Mouse (Mus musculus): ENCODE measurements at regions not wholly inside any gene's neighbourhood (a gene's known extent, or its start where the extent isn't known, plus 50 kb on each side); places are given as distances from the start of the nearest gene placed in this dataset.
A peak's percentile ranks its signal among the peaks of the same experiment; 100 is the strongest.

GRCm38 (mm10) chr2:50888992-50889391 is 259.9 kb downstream of the Rnd3 start:
- Histone ChIP-seq H3K27ac (replicated peaks in 1 of 2; ENCODE audit: control insufficient read depth in 1 of 2, insufficient read depth in 1 of 2, low read depth in 2 of 2, low read length in 2 of 2) (no peak overlapping the region), H3K4me1 (ENCODE audit: control insufficient read depth in 2 of 2, insufficient read depth in 2 of 2, low read length in 2 of 2) (peaks cover 0 to 4% of the 10 kb centered on the region in 2 experiments; a peak in 1 of 4 replicates), H3K36me3 (ENCODE audit: control insufficient read depth, insufficient read depth, low read length) (no peaks in the 10 kb centered on the region), H3K4me3 (ENCODE audit: control insufficient read depth in 1 of 2, insufficient read depth in 1 of 2, low read depth in 1 of 2, low read length in 2 of 2) (no peak overlapping the region), H3K4me2 (ENCODE audit: low read length) (no peak overlapping the region), H3K9me3 (ENCODE audit: control insufficient read depth, low read length) (no peaks in the 10 kb centered on the region), H3K27me3 (ENCODE audit: control insufficient read depth, insufficient read depth, low read length) (no peaks in the 10 kb centered on the region), H3K9ac (ENCODE audit: low read length) (no peak overlapping the region)
- ATAC-seq (ENCODE audit: insufficient number of reproducible peaks, insufficient read depth, low FRiP score, low read depth), result no peak
- 73% methylated on average over 5 of the region's 5 CpGs for WGBS

- no peak for ATAC-seq (ENCODE audit: insufficient number of reproducible peaks, insufficient read depth, low FRiP score, low read depth)
- Histone ChIP-seq H3K27ac (replicated peaks in 1 of 2; ENCODE audit: control insufficient read depth in 1 of 2, insufficient read depth in 1 of 2, low read depth in 2 of 2, low read length in 2 of 2) (no peak overlapping the region), H3K9ac (ENCODE audit: low read length) (no peak overlapping the region), H3K4me3 (ENCODE audit: control insufficient read depth in 1 of 2, insufficient read depth in 1 of 2, low read depth in 1 of 2, low read length in 2 of 2) (no peak overlapping the region), H3K9me3 (ENCODE audit: control insufficient read depth, low read length) (no peaks in the 10 kb centered on the region), H3K27me3 (ENCODE audit: control insufficient read depth, insufficient read depth, low read length) (no peaks in the 10 kb centered on the region), H3K4me2 (ENCODE audit: low read length) (no peak overlapping the region), H3K4me1 (ENCODE audit: control insufficient read depth in 2 of 2, insufficient read depth in 2 of 2, low read length in 2 of 2) (peaks cover 0 to 4% of the 10 kb centered on the region in 2 experiments; a peak in 1 of 4 replicates), H3K36me3 (ENCODE audit: control insufficient read depth, insufficient read depth, low read length) (no peaks in the 10 kb centered on the region)
- WGBS, result 86% methylated on average over 4 of the region's 4 CpGs
These were observed 261.0 kb downstream of the Rnd3 start for GRCm38 (mm10) chr2:50887954-50888353.

DNA sequence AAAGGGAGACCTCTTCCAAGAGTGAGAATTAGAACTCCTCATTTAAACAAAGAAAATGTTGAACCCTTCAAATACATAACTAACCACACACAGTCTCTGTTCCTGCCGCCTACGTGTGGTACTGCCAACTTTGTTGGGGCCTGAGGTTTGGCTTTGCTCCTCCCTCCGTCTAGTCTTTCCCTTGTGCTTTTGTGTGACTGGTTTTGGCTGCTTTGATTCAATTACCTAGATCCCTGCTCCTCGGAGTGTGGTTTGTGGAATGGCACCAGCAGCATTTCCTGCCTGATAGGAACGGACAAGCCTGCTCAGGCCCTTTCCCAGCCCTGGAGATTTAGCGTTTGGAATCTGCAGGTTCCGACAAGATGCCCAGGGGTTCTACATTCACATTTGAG is 263.0 kb downstream of the Rnd3 start:
- Histone ChIP-seq H3K4me3 (ENCODE audit: control insufficient read depth in 1 of 2, insufficient read depth in 1 of 2, low read depth in 1 of 2, low read length in 2 of 2) (no peak overlapping the region), H3K4me1 (ENCODE audit: control insufficient read depth in 2 of 2, insufficient read depth in 2 of 2, low read length in 2 of 2) (peaks cover 3 to 12% of the 10 kb centered on the region in 2 experiments; a peak in 3 of 4 replicates), H3K27me3 (ENCODE audit: control insufficient read depth, insufficient read depth, low read length) (no peaks in the 10 kb centered on the region), H3K9me3 (ENCODE audit: control insufficient read depth, low read length) (no peaks in the 10 kb centered on the region), H3K9ac (ENCODE audit: low read length) (no peak overlapping the region), H3K4me2 (ENCODE audit: low read length) (no peak overlapping the region), H3K36me3 (ENCODE audit: control insufficient read depth, insufficient read depth, low read length) (no peaks in the 10 kb centered on the region), H3K27ac (replicated peaks in 1 of 2; ENCODE audit: control insufficient read depth in 1 of 2, insufficient read depth in 1 of 2, low read depth in 2 of 2, low read length in 2 of 2) (no peak overlapping the region)
- ATAC-seq (ENCODE audit: insufficient number of reproducible peaks, insufficient read depth, low FRiP score, low read depth), result no peak
- 27% methylated on average over 7 of the region's 7 CpGs for WGBS

DNA sequence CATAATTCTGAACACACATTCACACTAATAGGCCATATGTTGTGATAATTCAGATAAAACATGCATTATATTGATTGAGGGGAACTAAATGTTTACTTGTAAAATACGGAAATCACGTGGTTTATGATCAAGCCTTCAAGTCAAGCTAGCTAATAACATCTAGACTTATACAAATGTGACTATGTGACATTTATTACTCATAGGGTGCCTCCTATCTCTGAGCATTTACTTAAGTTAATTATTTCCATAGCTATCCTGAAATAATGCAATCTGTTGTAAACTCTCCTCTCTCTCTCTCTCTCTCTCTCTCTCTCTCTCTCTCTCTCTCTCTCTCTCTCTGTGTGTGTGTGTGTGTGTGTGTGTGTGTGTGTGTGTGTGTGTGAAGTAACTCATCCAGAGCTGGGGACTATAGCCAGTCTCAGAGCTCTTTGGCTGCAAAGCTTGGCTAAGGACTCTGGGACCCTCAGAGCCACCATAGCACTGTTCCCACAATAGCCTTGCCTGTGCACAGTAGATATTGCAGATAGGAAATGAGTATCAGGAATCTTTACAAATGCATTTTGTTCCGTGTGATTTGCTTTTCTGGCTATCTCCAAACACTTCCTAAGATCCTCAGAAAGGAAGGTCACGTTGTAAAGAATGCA is 263.5 kb downstream of the Rnd3 start:
- H3K4me3 ChIP-seq (ENCODE audit: control insufficient read depth in 1 of 2, insufficient read depth in 1 of 2, low read depth in 1 of 2, low read length in 2 of 2), result no peak overlapping the region
- no peak for ATAC-seq (ENCODE audit: insufficient number of reproducible peaks, insufficient read depth, low FRiP score, low read depth)
- no peak overlapping the region for H3K27ac ChIP-seq (replicated peaks in 1 of 2; ENCODE audit: control insufficient read depth in 1 of 2, insufficient read depth in 1 of 2, low read depth in 2 of 2, low read length in 2 of 2)
- no peaks in the 10 kb centered on the region for H3K36me3 ChIP-seq (ENCODE audit: control insufficient read depth, insufficient read depth, low read length)
- H3K9me3 ChIP-seq (ENCODE audit: control insufficient read depth, low read length), result no peaks in the 10 kb centered on the region
- no peak overlapping the region for H3K9ac ChIP-seq (ENCODE audit: low read length)
- no peak overlapping the region for H3K4me2 ChIP-seq (ENCODE audit: low read length)
- no peaks in the 10 kb centered on the region for H3K27me3 ChIP-seq (ENCODE audit: control insufficient read depth, insufficient read depth, low read length)
- peaks cover 3 to 17% of the 10 kb centered on the region in 2 experiments for H3K4me1 ChIP-seq (ENCODE audit: control insufficient read depth in 2 of 2, insufficient read depth in 2 of 2, low read length in 2 of 2)
- 71% methylated on average over 4 of the region's 4 CpGs for WGBS

- Histone ChIP-seq H3K4me2 (ENCODE audit: low read length) (no peak overlapping the region), H3K9me3 (ENCODE audit: control insufficient read depth, low read length) (no peaks in the 10 kb centered on the region), H3K9ac (ENCODE audit: low read length) (no peak overlapping the region), H3K27me3 (ENCODE audit: control insufficient read depth, insufficient read depth, low read length) (no peaks in the 10 kb centered on the region), H3K27ac (replicated peaks in 1 of 2; ENCODE audit: control insufficient read depth in 1 of 2, insufficient read depth in 1 of 2, low read depth in 2 of 2, low read length in 2 of 2) (no peak overlapping the region), H3K36me3 (ENCODE audit: control insufficient read depth, insufficient read depth, low read length) (no peaks in the 10 kb centered on the region), H3K4me1 (ENCODE audit: control insufficient read depth in 2 of 2, insufficient read depth in 2 of 2, low read length in 2 of 2) (peaks cover 3 to 20% of the 10 kb centered on the region in 2 experiments), H3K4me3 (ENCODE audit: control insufficient read depth in 1 of 2, insufficient read depth in 1 of 2, low read depth in 1 of 2, low read length in 2 of 2) (no peak overlapping the region)
- ATAC-seq (ENCODE audit: insufficient number of reproducible peaks, insufficient read depth, low FRiP score, low read depth), result no peak
- WGBS, result 79% methylated on average over 4 of the region's 4 CpGs
These were observed 267.3 kb downstream of the Rnd3 start for GRCm38 (mm10) chr2:50881514-50882038.

- Histone ChIP-seq H3K9ac (ENCODE audit: low read length) (no peak overlapping the region), H3K36me3 (ENCODE audit: control insufficient read depth, insufficient read depth, low read length) (no peaks in the 10 kb centered on the region), H3K4me3 (ENCODE audit: control insufficient read depth in 1 of 2, insufficient read depth in 1 of 2, low read depth in 1 of 2, low read length in 2 of 2) (no peak overlapping the region), H3K4me2 (ENCODE audit: low read length) (no peak overlapping the region), H3K27me3 (ENCODE audit: control insufficient read depth, insufficient read depth, low read length) (no peaks in the 10 kb centered on the region), H3K9me3 (ENCODE audit: control insufficient read depth, low read length) (no peaks in the 10 kb centered on the region), H3K27ac (replicated peaks in 1 of 2; ENCODE audit: control insufficient read depth in 1 of 2, insufficient read depth in 1 of 2, low read depth in 2 of 2, low read length in 2 of 2) (peak overlapping the region in 1 of 2 experiments; percentile 25; a peak in 1 of 4 replicates), H3K4me1 (ENCODE audit: control insufficient read depth in 2 of 2, insufficient read depth in 2 of 2, low read length in 2 of 2) (peaks cover 3 to 17% of the 10 kb centered on the region in 2 experiments)
- 34% methylated on average over 4 of the region's 4 CpGs for WGBS
- ATAC-seq (ENCODE audit: insufficient number of reproducible peaks, insufficient read depth, low FRiP score, low read depth), result no peak
These were observed 268.1 kb downstream of the Rnd3 start for GRCm38 (mm10) chr2:50880806-50881205.

- Histone ChIP-seq H3K36me3 (ENCODE audit: control insufficient read depth, insufficient read depth, low read length) (no peaks in the 10 kb centered on the region), H3K9me3 (ENCODE audit: control insufficient read depth, low read length) (no peaks in the 10 kb centered on the region), H3K27me3 (ENCODE audit: control insufficient read depth, insufficient read depth, low read length) (no peaks in the 10 kb centered on the region), H3K4me2 (ENCODE audit: low read length) (no peak overlapping the region), H3K9ac (ENCODE audit: low read length) (no peak overlapping the region), H3K4me1 (ENCODE audit: control insufficient read depth in 2 of 2, insufficient read depth in 2 of 2, low read length in 2 of 2) (peaks cover 3 to 16% of the 10 kb centered on the region in 2 experiments; a peak in 3 of 4 replicates), H3K4me3 (ENCODE audit: control insufficient read depth in 1 of 2, insufficient read depth in 1 of 2, low read depth in 1 of 2, low read length in 2 of 2) (no peak overlapping the region), H3K27ac (replicated peaks in 1 of 2; ENCODE audit: control insufficient read depth in 1 of 2, insufficient read depth in 1 of 2, low read depth in 2 of 2, low read length in 2 of 2) (no peak overlapping the region)
- ATAC-seq (ENCODE audit: insufficient number of reproducible peaks, insufficient read depth, low FRiP score, low read depth), result no peak
- 85% methylated on average over 17 of the region's 17 CpGs for WGBS
These were observed 271.2 kb downstream of the Rnd3 start for GRCm38 (mm10) chr2:50877716-50878115.

- 85% methylated on average over 6 of the region's 6 CpGs for WGBS
- Histone ChIP-seq H3K36me3 (ENCODE audit: control insufficient read depth, insufficient read depth, low read length) (no peaks in the 10 kb centered on the region), H3K9ac (ENCODE audit: low read length) (no peak overlapping the region), H3K4me1 (ENCODE audit: control insufficient read depth in 2 of 2, insufficient read depth in 2 of 2, low read length in 2 of 2) (no peaks in the 10 kb centered on the region), H3K27me3 (ENCODE audit: control insufficient read depth, insufficient read depth, low read length) (no peaks in the 10 kb centered on the region), H3K4me3 (ENCODE audit: control insufficient read depth in 1 of 2, insufficient read depth in 1 of 2, low read depth in 1 of 2, low read length in 2 of 2) (no peak overlapping the region), H3K27ac (replicated peaks in 1 of 2; ENCODE audit: control insufficient read depth in 1 of 2, insufficient read depth in 1 of 2, low read depth in 2 of 2, low read length in 2 of 2) (no peak overlapping the region), H3K4me2 (ENCODE audit: low read length) (no peak overlapping the region), H3K9me3 (ENCODE audit: control insufficient read depth, low read length) (no peaks in the 10 kb centered on the region)
- ATAC-seq (ENCODE audit: insufficient number of reproducible peaks, insufficient read depth, low FRiP score, low read depth), result no peak
These were observed 273.8 kb downstream of the Rnd3 start for GRCm38 (mm10) chr2:50875072-50875471.

Measured in heart, embryonic 14.5 days (tissue).